Mouse (Mus musculus): Measurements from ENCODE around the gene Ptpn3.

- TF ChIP-seq CTCF (IDR thresholded peaks at IDR 0.05; ENCODE audit: low read depth) = no peak
- TF ChIP-seq EP300 (IDR thresholded peaks at IDR 0.05; ENCODE audit: low read depth) = no peak
Measured at GRCm38 (mm10) chr4:57244874-57245273, 56.8 kb downstream of the Ptpn3 start.
